Mouse (Mus musculus) heart, adult 11 months (tissue): ENCODE measurements around the gene Tmem220.
A peak's percentile ranks its signal among the peaks of the same experiment; 100 is the strongest.

Experiments used
- DNase-seq: peaks from one replicate; pipeline ENCODE4 v3.0.0; 2022

The Tmem220 gene

GRCm38 (mm10) chr11:67062726-67063125 lies 37.8 kb downstream of the Tmem220 start:
- DNase-seq: no peak

- DNase-seq: no peak
Measured at GRCm38 (mm10) chr11:67067741-67068140, 42.8 kb downstream of the Tmem220 start.

GRCm38 (mm10) chr11:67072615-67073130 lies 47.7 kb downstream of the Tmem220 start:
- DNase-seq: peak; percentile 55

- no peak for DNase-seq
Measured at GRCm38 (mm10) chr11:67075036-67075435, 50.1 kb downstream of the Tmem220 start.

- DNase-seq: no peak
Measured at GRCm38 (mm10) chr11:67076781-67077180, 51.8 kb downstream of the Tmem220 start.

- no peak for DNase-seq
Measured at GRCm38 (mm10) chr11:67077435-67077834, 52.5 kb downstream of the Tmem220 start.

GRCm38 (mm10) chr11:67078000-67078399 lies 53.0 kb downstream of the Tmem220 start, which contains the start of gene Myh3:
TSS of gene Myh3 (plus strand) at chr11:67078300.
- no peak for DNase-seq

- no peak for DNase-seq
Measured at GRCm38 (mm10) chr11:67078888-67079287, 53.9 kb downstream of the Tmem220 start.

- DNase-seq: no peak
Measured at GRCm38 (mm10) chr11:67079740-67080139, 54.8 kb downstream of the Tmem220 start.

GRCm38 (mm10) chr11:67080168-67080567 lies 55.2 kb downstream of the Tmem220 start:
- no peak for DNase-seq

- no peak for DNase-seq
Measured at GRCm38 (mm10) chr11:67081125-67081649, 56.2 kb downstream of the Tmem220 start.

- no peak for DNase-seq
Measured at GRCm38 (mm10) chr11:67082188-67082587, 57.2 kb downstream of the Tmem220 start.

GRCm38 (mm10) chr11:67082793-67083192 lies 57.8 kb downstream of the Tmem220 start:
- no peak for DNase-seq

GRCm38 (mm10) chr11:67083239-67083638 lies 58.3 kb downstream of the Tmem220 start:
- DNase-seq: no peak

GRCm38 (mm10) chr11:67083712-67084340 lies 58.9 kb downstream of the Tmem220 start:
- no peak for DNase-seq
